Mouse (Mus musculus): ENCODE measurements at regions not wholly inside any gene's neighbourhood (a gene's known extent, or its start where the extent isn't known, plus 50 kb on each side); places are given as distances from the start of the nearest gene placed in this dataset.
"Not testable (repeated sequence)": the region's sequence is repeated elsewhere in the genome, so short reads cannot be mapped to it uniquely, and the experiment has no call there.

DNA sequence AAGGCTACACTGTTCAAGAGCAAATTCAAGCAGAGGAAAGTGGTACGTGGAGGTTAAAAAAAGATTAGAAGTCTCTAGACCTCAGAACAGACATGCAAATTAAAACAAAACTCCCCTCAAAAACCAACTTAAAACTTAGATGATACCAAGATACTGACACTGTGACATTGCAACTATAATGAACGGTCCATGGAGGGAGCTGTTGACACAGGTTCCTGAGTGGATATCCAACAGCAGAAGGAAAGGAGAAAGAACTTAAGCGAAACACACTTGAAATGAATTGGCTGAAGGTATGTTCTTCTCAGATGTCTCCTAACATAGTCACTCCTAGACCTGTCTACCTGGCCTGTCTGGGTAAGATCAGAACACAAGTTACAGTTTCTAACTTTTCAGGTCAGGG is 888.9 kb upstream of the Mms22l start:
- H3K4me1 ChIP-seq (replicated peaks; ENCODE audit: control insufficient read depth, insufficient read depth, low read length): no peaks in the 10 kb centered on the region
- DNase-seq (ENCODE audit: low spot score): no peak
- H3K27me3 ChIP-seq (ENCODE audit: control insufficient read depth, insufficient read depth, low read length): no peaks in the 10 kb centered on the region
- no peak overlapping the region for H3K4me2 ChIP-seq (ENCODE audit: low read depth, low read length, severe bottlenecking)
- 69% methylated on average over 3 of the region's 3 CpGs for WGBS
- H3K9ac ChIP-seq (ENCODE audit: low read length): no peak overlapping the region
- ATAC-seq (replicated peaks; ENCODE audit: low FRiP score): no peak
- H3K36me3 ChIP-seq (ENCODE audit: control insufficient read depth, insufficient read depth, low read length): no peaks in the 10 kb centered on the region
- H3K27ac ChIP-seq (ENCODE audit: low read depth, low read length): no peak overlapping the region
- no peaks in the 10 kb centered on the region for H3K9me3 ChIP-seq (ENCODE audit: control insufficient read depth, low read length)
- no peak overlapping the region for H3K4me3 ChIP-seq (ENCODE audit: low read depth, low read length)

DNA sequence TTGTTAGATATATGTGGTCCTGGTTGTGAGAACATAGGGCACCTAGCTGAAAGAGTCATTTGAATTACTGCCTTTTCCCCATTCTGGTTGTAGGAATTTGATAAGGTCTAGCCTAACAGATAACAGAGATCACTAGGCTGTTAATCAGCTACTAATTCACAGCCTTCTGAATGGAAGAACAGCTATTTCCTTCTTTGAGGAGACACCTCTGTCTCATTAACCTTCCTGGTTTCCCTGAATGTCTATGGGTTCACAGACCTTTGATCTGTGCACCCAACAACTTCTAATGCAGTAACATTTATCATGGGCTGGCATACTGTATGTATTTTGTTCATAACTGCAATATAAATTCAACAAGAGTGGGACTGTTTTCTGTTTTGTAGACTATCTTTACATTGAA is 875.0 kb upstream of the Mms22l start:
- Histone ChIP-seq H3K36me3 (ENCODE audit: control insufficient read depth, insufficient read depth, low read length) (no peaks in the 10 kb centered on the region), H3K9me3 (ENCODE audit: control insufficient read depth, low read length) (no peaks in the 10 kb centered on the region), H3K9ac (ENCODE audit: low read length) (no peak overlapping the region), H3K4me2 (ENCODE audit: low read depth, low read length, severe bottlenecking) (no peak overlapping the region), H3K4me1 (replicated peaks; ENCODE audit: control insufficient read depth, insufficient read depth, low read length) (no peaks in the 10 kb centered on the region), H3K27ac (ENCODE audit: low read depth, low read length) (no peak overlapping the region), H3K27me3 (ENCODE audit: control insufficient read depth, insufficient read depth, low read length) (no peaks in the 10 kb centered on the region), H3K4me3 (ENCODE audit: low read depth, low read length) (no peak overlapping the region)
- ATAC-seq (replicated peaks; ENCODE audit: low FRiP score): no peak
- DNase-seq (ENCODE audit: low spot score): no peak

DNA sequence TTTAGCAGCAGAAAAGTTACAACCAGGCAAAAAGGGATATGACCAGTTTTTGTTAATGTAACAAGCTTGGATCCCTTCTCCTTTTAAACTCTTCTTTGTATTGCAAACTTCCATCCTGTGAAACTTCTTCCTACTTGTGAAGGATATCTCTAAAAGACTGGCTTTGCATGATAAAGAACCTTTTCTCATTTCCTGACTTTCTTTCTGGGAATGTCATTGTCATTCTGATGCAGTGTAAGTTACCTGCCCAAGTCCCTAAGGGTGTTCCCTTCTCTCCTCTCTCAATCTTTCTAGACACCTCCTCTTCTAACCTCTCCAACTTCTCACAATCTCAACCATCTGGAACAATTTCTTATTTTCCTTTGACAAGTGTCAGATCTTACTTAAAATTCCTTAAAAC is 874.0 kb upstream of the Mms22l start:
- no peaks in the 10 kb centered on the region for H3K27me3 ChIP-seq (ENCODE audit: control insufficient read depth, insufficient read depth, low read length)
- no peak overlapping the region for H3K9ac ChIP-seq (ENCODE audit: low read length)
- no peaks in the 10 kb centered on the region for H3K4me1 ChIP-seq (replicated peaks; ENCODE audit: control insufficient read depth, insufficient read depth, low read length)
- H3K4me2 ChIP-seq (ENCODE audit: low read depth, low read length, severe bottlenecking): no peak overlapping the region
- H3K4me3 ChIP-seq (ENCODE audit: low read depth, low read length): no peak overlapping the region
- ATAC-seq (replicated peaks; ENCODE audit: low FRiP score) (no peak), DNase-seq (ENCODE audit: low spot score) (no peak)
- H3K9me3 ChIP-seq (ENCODE audit: control insufficient read depth, low read length): no peaks in the 10 kb centered on the region
- H3K36me3 ChIP-seq (ENCODE audit: control insufficient read depth, insufficient read depth, low read length): no peaks in the 10 kb centered on the region
- no peak overlapping the region for H3K27ac ChIP-seq (ENCODE audit: low read depth, low read length)

DNA sequence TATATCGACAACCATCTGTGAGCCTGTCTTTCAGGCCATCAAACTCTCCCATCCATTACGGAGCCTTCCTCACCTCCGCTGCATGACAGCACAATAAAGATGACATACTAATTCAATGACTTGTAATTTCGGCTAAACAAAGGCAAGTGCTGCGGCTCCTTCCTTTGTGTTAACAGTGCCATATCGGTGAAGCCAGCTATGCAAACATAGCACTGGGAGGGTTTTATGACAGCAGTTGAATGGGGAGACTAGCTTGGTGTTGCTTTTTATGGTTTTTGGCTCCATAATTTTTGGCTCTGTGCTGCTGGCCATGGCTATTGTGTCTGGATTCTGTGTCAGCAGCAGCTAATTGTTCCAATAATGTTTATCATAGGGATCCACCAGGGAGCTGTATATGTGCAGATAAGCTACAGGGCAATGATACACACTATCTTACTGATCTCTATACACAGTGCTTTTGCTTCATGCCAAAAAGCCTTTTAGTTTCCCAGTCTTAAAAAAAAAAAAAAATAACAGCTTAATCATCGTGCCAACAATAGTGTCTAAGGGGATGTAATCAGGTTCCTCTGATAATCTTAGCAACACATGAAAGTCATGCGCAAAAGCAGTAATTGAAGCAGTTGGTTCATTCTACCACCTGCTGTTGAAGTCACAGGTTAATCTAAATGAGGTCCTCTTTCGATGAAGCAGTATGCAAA is 859.9 kb upstream of the Mms22l start:
- peak; percentile 36; the same call in 1 of the 2 replicates for ATAC-seq (replicated peaks; ENCODE audit: low FRiP score)
- Histone ChIP-seq H3K4me2 (ENCODE audit: low read depth, low read length, severe bottlenecking) (no peak overlapping the region), H3K9ac (ENCODE audit: low read length) (no peak overlapping the region), H3K36me3 (ENCODE audit: control insufficient read depth, insufficient read depth, low read length) (no peaks in the 10 kb centered on the region), H3K4me3 (ENCODE audit: low read depth, low read length) (no peak overlapping the region), H3K4me1 (replicated peaks; ENCODE audit: control insufficient read depth, insufficient read depth, low read length) (no peaks in the 10 kb centered on the region), H3K27ac (ENCODE audit: low read depth, low read length) (peak overlapping the region; percentile 13; the same call in 1 of the 2 replicates), H3K27me3 (ENCODE audit: control insufficient read depth, insufficient read depth, low read length) (no peaks in the 10 kb centered on the region), H3K9me3 (ENCODE audit: control insufficient read depth, low read length) (no peaks in the 10 kb centered on the region)
- DNase-seq (ENCODE audit: low spot score): no peak
- 55% methylated on average over 9 of the region's 9 CpGs for WGBS

DNA sequence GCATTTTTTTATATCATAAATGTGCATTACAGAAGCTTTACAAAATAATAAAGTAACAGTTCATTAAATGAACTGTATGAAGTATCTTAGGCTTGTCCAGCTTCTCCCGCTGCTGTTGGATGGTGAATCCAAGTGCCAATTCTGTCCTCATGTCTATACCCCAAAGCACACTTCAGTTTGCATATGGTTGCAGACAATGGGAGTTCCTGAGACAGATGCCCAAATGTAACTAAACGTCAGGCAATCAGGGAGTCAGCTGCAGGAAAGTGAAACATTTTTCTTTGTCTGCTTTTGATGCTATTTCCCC is 859.4 kb upstream of the Mms22l start:
- 63% methylated on average over 2 of the region's 2 CpGs for WGBS
- DNase-seq (ENCODE audit: low spot score) (no peak), ATAC-seq (replicated peaks; ENCODE audit: low FRiP score) (no peak)
- Histone ChIP-seq H3K9me3 (ENCODE audit: control insufficient read depth, low read length) (no peaks in the 10 kb centered on the region), H3K27me3 (ENCODE audit: control insufficient read depth, insufficient read depth, low read length) (no peaks in the 10 kb centered on the region), H3K36me3 (ENCODE audit: control insufficient read depth, insufficient read depth, low read length) (no peaks in the 10 kb centered on the region), H3K4me3 (ENCODE audit: low read depth, low read length) (no peak overlapping the region), H3K4me1 (replicated peaks; ENCODE audit: control insufficient read depth, insufficient read depth, low read length) (no peaks in the 10 kb centered on the region), H3K27ac (ENCODE audit: low read depth, low read length) (no peak overlapping the region; the same call in 1 of the 2 replicates), H3K4me2 (ENCODE audit: low read depth, low read length, severe bottlenecking) (no peak overlapping the region), H3K9ac (ENCODE audit: low read length) (no peak overlapping the region)

DNA sequence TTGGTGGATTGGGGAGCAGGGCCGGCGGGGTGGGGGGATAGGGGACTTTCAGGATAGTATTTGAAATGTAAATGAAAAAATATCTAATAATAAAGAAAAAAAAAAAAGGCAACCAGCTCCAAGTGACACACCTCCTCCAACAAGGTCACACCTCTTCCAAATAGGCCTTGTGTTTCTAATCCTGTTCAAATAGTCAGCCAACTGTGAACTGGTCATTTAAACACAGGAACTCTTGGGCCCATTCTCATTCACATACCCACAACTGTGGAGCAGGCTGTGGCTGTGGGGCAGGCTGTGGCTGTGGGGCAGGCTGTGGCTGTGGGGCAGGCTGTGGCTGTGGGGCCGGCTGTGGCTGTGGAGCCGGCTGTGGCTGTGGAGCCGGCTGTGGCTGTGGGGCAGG is 839.6 kb upstream of the Mms22l start:
- H3K27me3 ChIP-seq (ENCODE audit: control insufficient read depth, insufficient read depth, low read length); ATAC-seq (replicated peaks; ENCODE audit: low FRiP score); H3K4me2 ChIP-seq (ENCODE audit: low read depth, low read length, severe bottlenecking); H3K9ac ChIP-seq (ENCODE audit: low read length); H3K4me3 ChIP-seq (ENCODE audit: low read depth, low read length); H3K4me1 ChIP-seq (replicated peaks; ENCODE audit: control insufficient read depth, insufficient read depth, low read length); DNase-seq (ENCODE audit: low spot score); H3K27ac ChIP-seq (ENCODE audit: low read depth, low read length); H3K36me3 ChIP-seq (ENCODE audit: control insufficient read depth, insufficient read depth, low read length); H3K9me3 ChIP-seq (ENCODE audit: control insufficient read depth, low read length): not testable (repeated sequence)
- 83% methylated on average over 4 of the region's 5 CpGs for WGBS

DNA sequence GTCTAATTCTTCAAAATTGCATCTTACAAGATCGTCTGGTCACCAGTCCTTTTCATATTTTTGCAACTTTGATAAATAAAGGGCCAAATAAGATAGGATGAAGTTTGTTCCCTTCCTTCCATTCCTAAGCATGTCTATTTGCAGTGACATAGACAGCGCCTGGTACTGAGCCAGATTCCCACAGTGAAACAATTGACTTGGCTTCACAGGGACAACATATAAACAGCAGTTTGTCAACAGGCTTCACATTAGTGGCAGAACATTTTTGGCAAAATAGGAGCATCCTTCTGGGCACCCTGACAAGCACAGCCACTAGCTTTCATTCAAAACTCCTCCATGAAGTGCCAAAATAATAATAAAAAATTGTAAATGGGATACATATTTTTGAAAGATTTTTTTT is 827.4 kb upstream of the Mms22l start:
- H3K4me3 ChIP-seq (ENCODE audit: low read depth, low read length): no peak overlapping the region
- H3K9me3 ChIP-seq (ENCODE audit: control insufficient read depth, low read length): no peaks in the 10 kb centered on the region
- no peaks in the 10 kb centered on the region for H3K4me1 ChIP-seq (replicated peaks; ENCODE audit: control insufficient read depth, insufficient read depth, low read length)
- no peak overlapping the region for H3K9ac ChIP-seq (ENCODE audit: low read length)
- H3K27me3 ChIP-seq (ENCODE audit: control insufficient read depth, insufficient read depth, low read length): no peaks in the 10 kb centered on the region
- no peak overlapping the region for H3K4me2 ChIP-seq (ENCODE audit: low read depth, low read length, severe bottlenecking)
- 84% methylated on average over 2 of the region's 2 CpGs for WGBS
- ATAC-seq (replicated peaks; ENCODE audit: low FRiP score) (no peak), DNase-seq (ENCODE audit: low spot score) (no peak)
- H3K36me3 ChIP-seq (ENCODE audit: control insufficient read depth, insufficient read depth, low read length): no peaks in the 10 kb centered on the region
- H3K27ac ChIP-seq (ENCODE audit: low read depth, low read length): no peak overlapping the region

DNA sequence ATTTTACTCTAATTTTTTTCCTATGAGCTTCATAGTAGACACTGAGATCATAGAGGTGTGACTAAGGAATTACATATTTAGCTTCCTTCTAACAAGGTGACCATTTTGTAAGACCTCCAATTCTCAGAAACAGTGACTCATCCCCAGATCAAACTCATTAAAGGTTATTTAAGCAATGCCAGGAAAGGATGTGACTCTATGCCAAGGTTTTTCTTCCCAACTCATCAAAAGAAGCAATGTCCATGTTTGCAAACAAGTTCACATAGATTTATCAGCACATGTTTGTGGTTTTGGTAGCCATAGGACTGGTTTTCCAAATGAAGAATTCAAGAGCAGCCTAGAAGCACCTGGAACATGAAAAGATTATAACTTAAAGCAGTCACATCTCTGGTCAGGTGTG is 792.6 kb upstream of the Mms22l start:
- Histone ChIP-seq H3K27ac (ENCODE audit: low read depth, low read length) (no peak overlapping the region), H3K27me3 (ENCODE audit: control insufficient read depth, insufficient read depth, low read length) (no peaks in the 10 kb centered on the region), H3K9me3 (ENCODE audit: control insufficient read depth, low read length) (no peaks in the 10 kb centered on the region), H3K4me3 (ENCODE audit: low read depth, low read length) (no peak overlapping the region), H3K4me2 (ENCODE audit: low read depth, low read length, severe bottlenecking) (no peak overlapping the region), H3K4me1 (replicated peaks; ENCODE audit: control insufficient read depth, insufficient read depth, low read length) (no peaks in the 10 kb centered on the region), H3K9ac (ENCODE audit: low read length) (no peak overlapping the region), H3K36me3 (ENCODE audit: control insufficient read depth, insufficient read depth, low read length) (no peaks in the 10 kb centered on the region)
- ATAC-seq (replicated peaks; ENCODE audit: low FRiP score) (no peak), DNase-seq (ENCODE audit: low spot score) (no peak)

DNA sequence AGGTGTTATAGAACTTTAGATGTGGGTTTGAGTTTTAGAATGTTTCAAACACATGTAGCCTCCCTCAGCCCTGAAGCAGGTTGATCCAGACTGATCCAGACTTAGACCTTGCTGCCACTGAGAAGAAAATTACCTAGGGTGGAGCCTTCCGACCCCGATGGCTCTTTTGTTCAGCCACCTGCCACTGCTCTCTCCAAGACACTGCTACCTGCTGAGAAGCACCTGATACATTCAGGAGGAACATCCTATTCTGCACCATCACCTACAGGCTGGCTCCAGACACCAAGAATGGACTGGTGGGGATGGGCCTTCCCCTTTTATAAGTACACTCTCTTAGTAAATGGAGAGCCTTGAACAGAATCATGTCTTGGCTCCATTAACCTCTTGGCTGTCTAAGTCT is 785.5 kb upstream of the Mms22l start:
- ATAC-seq (replicated peaks; ENCODE audit: low FRiP score) (no peak), DNase-seq (ENCODE audit: low spot score) (no peak)
- Histone ChIP-seq H3K9me3 (ENCODE audit: control insufficient read depth, low read length) (no peaks in the 10 kb centered on the region), H3K36me3 (ENCODE audit: control insufficient read depth, insufficient read depth, low read length) (no peaks in the 10 kb centered on the region), H3K9ac (ENCODE audit: low read length) (no peak overlapping the region), H3K27ac (ENCODE audit: low read depth, low read length) (no peak overlapping the region), H3K4me2 (ENCODE audit: low read depth, low read length, severe bottlenecking) (no peak overlapping the region), H3K27me3 (ENCODE audit: control insufficient read depth, insufficient read depth, low read length) (no peaks in the 10 kb centered on the region), H3K4me3 (ENCODE audit: low read depth, low read length) (no peak overlapping the region), H3K4me1 (replicated peaks; ENCODE audit: control insufficient read depth, insufficient read depth, low read length) (no peaks in the 10 kb centered on the region)
- WGBS: 87% methylated on average over 2 of the region's 2 CpGs

All from forebrain, embryonic 11.5 days (tissue).